Mouse (Mus musculus) spleen, postnatal 36 days (tissue): ENCODE measurements around the gene Gsg1l.
A peak's percentile ranks its signal among the peaks of the same experiment; 100 is the strongest.

Experiments used
- DNase-seq, 2 experiments: peaks; one replicate each; pipeline ENCODE4 v3.0.0; 2022; ENCODE audit warnings: low spot score in 2 of 2, mixed read lengths in 1 of 2

The Gsg1l gene

DNA sequence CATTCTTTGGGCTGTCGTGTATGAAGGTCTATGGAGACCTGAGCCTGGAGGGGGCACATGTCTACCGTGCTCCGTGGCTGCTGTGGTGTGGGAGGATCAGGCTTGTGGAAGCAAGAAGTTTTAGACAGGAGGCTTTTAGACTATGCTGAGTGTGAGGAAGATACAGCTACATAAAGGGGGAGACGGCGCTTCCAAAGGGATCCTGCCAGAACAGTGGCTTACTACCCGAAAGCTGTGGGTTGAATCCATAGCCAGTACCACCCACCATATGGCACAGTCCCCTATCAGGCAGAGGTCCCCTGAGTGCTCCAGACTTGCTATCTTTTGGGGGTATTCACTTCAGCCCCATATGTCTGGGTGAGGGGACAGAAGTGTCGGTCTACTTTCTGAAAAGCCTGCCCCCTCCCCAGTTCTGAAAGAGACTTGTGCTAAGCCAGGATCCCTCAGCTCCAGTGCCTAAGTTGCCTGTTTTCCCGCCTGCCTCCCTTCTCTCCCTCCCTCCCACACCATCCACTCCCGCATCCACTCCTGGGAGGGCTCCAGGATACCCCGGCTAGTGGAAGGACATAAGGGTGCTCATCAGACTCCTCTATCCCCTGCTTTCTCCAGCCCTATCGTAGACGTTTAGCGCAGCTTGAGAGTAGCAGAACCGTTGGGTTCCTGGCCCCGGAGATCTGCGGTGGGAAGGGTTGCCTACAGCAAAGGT lies 1.1 kb downstream of the Gsg1l start:
- no peak for DNase-seq

DNA sequence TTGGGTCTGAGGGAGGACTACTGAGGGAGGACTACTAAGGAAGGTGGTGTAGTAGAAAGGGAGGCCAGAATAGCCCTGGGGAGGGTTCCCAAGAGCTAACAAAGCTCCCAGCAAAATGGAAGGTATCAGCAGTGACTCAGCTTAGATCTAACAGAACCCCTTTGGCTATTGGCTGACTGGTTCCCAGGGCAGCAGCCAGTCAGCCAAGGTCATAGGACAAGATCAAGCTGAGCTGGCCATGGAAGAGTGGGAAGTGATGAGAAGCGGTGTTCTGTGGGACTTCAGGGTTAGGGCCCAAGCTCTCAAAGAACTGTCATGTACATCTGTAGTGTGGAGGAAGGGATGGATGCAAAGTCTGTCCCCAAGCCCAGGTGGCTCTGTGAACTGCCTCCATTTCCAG lies 5.3 kb downstream of the Gsg1l start:
- DNase-seq, result no peak

DNA sequence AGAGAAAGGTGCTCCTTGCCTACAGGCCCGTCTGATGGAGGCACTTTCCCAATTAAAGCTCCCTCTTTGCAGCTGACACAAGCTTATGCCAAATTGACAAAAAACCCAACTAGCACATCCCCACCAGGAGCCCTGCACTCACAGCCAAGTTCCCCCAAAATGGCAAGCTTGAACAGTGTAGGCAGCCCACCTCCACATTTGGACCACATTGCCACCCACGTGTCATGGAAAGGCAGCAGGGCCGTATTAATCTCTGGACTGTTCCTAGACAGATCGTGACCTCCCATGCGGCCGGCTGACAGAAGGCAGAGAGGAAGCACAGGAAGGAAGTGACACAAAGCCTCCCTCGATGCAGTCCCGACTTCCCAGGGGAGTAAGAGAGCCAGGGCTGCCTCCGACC lies 7.2 kb downstream of the Gsg1l start:
- DNase-seq, result no peak

DNA sequence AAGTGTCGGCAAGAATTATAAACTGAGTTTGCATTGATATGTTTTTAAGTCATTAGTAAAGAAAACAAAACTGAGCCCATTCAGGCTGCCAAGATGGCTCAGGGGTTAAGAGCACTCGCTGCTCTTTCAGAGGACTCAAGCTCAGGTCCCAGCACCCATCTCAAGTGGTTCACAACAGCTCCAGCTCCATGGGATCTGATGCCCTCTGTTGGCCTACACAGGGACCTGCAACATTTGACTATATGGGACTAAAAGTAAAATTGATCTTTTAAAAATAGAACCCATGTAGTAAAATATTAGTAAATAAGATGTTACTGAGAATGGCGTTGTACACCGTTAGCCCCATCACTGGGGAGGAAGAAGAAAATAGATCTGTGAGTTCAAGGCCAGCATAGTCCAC lies 11.9 kb downstream of the Gsg1l start:
- no peak for DNase-seq

DNA sequence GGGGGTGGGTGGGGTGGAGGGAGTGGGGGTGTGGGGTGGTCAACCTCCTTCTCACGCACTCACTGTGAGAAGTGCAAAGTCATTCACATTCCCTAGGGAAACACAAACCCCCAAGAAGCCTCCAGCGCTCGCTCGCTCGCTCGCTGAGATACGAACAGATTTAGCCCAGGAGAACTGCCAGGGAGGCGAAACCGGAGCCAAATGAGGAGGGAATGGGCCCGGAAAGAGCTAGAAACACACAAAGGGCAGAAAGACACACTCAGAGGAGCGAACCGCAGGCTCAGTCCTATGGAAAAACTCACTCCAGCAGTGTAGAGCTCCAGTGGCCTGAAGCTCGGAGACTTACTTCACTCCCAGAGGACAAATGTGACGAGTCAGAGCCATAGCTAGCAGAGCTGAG lies 15.4 kb downstream of the Gsg1l start:
- DNase-seq, result no peak

DNA sequence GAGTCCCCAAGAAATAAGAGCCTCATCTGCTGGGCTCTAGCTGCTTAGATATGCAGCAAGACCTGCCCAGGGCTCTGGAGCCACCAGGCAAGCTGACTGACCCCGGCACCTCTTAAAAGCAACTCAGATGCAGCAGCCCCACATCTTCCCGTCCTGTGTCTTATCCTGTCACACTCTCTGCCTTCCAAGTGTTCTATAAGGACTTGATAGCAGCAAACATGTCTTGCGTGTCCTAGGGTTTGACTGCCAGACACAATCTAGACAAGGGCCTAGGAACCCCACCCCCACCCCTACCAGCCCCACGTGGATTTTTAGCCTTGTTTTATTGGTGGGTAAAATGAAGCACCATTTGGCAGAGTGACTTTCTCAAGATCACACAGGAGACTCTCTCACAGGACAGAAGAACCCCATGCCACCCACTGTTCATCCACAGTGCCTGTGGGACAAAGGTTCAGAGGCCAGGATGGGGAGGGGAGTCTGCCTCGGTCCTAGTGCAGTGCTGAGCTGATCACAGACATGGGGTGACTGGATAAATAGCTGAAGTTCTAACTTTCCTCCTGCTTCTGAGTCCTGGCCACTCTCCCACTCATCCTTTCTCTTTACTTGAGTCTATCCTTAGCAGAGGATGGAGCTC lies 16.9 kb downstream of the Gsg1l start:
- DNase-seq, result no peak

DNA sequence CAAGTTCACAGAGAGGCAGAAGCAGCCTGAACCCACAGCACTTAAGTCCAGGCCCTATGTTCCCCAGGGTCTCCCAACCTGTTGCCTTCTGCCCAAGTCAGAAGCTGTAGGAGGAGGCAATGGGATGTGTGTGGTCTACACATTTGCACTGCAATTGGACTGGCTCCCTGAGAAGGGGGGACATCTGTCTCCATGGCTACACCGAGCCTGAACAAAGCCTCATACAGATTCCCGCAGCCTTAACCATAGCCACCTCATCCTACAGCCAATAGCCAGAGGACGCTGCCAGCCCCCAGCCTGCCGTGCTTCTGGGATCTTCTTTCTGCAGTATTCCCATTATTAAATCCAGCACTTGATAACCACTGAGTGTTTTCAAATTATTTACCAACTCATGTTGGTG lies 20.0 kb downstream of the Gsg1l start:
- DNase-seq, result no peak

DNA sequence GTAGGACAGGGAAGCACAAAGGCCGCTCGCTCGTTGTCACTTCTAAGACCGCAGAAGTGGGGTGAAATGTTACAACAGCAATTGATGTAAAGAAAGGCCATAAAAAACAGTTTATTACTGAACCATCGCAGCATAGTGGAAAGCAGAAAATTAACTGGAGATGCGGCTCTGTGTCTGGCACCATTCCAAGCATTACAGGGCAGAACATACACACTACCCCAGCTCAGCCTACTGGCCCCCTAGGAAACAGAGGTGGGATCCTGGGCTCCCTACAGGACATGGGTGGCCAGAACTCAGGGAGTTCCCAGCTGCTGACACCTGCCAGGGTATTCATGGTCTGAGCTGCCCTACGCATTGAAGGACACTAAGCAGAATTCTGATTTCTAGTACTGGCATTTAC lies 23.3 kb downstream of the Gsg1l start:
- no peak for DNase-seq

DNA sequence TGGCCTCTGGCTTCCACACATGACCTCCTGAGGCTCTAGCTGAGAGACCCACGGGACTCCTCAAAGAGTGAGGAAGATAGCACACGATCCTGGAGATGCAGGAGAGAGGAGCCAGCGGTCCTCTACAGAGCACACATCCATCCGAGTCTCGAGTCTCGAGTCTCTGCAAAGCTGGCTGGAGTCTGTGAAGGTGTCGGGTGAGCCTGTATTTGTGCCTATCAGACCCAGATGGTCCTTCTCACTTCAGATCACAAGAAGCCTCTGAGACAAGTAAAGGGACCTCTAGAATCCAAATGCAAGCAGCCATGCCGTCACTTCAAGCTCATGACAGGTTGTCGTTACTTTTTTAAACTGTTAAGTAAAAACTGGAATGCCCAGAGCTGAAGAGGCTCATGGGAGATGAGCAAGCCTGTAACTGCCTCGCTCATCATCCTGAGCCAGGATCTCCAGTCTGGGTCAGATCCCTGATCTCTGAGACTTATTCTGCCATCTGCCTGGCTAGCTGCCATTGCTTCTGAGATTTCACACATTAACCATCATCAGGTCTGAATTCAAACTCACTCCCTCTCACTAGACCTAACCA lies 24.8 kb downstream of the Gsg1l start:
- no peak for DNase-seq

DNA sequence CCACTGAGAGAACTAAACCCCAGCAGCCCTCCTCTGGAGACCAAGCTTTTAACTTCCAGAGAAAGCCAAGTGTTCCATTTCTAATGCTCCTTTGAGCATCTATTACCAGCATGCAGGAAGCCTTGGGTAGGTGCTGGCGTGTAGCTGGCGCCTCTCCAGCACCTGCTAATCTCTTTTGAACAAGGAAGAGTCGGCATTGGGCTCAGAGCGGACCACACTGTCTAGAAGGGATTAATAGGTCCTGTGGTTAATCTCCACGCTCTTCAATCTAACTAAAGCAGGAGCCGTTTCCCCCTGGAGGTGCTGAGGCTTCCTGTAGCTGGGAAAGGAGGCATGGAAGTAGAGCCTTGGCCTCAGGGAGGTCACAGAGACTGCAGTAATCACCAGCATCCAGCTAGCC lies 27.6 kb downstream of the Gsg1l start:
- no peak for DNase-seq

DNA sequence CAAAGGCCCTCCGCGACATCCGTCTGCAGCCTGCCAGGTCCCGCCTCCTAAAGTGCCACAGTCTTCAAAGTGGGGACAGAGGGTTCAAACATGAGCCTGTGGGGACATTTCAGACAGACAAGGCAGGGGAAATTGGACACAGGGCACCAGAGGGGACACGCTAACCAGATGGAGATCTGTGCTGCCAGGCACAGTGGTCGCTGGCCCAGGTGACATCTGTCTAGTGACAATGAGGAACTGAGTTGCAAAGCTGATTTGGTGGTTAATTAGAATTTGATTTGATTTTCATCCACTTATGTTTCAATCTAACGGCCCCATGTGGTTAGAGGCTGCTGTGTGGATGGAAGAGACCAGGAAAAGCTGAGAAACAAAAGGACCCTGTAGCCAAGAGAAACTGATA lies 28.6 kb downstream of the Gsg1l start:
- no peak for DNase-seq

DNA sequence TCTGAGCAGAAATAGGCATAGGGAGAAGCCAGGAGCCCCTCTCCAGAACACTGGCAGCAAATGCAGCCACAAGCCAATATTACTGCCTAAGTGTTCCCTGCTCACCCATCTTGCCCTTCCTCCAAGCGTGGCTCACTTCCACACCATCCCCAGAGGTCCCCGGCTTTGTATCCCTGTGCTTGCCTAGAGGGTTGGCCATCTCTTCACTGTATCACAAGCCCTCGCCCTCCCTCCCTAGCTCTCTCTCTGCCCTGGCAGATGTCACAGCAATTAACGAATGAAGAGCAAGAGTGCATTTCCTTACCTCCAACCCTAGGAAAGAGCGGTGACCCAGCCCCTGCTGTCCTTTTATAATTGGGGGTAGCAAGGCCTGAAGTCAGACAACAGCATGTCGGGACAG lies 30.3 kb downstream of the Gsg1l start:
- no peak for DNase-seq

DNA sequence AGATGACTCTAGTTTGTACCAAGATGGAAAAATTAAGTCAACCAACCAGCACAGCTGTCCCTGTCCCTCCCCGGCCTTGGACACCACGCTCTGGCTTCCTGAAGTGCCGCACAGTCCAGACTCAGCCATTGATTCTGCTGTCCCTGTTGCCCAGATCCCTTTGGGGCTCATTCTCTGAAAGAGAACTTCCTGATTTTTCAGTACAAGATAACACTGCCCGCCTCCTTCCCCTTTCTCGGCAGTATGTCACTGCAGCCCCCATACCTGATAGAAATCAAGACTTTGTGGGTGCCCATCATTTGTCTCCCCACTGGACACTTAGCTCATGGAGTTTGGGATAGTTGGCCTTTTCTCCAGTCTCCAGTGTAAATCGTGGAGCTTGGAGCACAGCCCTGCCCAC lies 37.1 kb downstream of the Gsg1l start:
- no peak for DNase-seq

DNA sequence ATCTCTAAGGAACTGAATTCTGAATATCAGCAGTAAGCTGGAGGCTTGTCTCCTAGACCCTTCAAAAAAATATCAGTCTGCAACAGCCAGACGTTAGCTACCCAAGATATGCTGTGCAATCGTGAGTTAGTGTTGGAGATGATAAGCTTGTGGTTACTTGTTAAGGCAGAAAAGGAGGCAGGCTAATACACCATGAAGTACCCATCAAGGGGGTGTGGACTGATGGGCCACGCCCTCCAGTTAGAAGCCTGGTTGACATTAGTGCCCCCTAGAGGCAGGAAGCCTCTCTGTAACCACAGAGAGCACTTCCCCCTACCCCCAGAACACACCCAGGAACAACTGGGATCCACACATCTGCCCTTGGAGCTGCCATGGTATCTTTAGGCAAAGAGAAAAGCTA lies 39.9 kb downstream of the Gsg1l start:
- peak; percentile 44 to 57 for DNase-seq

DNA sequence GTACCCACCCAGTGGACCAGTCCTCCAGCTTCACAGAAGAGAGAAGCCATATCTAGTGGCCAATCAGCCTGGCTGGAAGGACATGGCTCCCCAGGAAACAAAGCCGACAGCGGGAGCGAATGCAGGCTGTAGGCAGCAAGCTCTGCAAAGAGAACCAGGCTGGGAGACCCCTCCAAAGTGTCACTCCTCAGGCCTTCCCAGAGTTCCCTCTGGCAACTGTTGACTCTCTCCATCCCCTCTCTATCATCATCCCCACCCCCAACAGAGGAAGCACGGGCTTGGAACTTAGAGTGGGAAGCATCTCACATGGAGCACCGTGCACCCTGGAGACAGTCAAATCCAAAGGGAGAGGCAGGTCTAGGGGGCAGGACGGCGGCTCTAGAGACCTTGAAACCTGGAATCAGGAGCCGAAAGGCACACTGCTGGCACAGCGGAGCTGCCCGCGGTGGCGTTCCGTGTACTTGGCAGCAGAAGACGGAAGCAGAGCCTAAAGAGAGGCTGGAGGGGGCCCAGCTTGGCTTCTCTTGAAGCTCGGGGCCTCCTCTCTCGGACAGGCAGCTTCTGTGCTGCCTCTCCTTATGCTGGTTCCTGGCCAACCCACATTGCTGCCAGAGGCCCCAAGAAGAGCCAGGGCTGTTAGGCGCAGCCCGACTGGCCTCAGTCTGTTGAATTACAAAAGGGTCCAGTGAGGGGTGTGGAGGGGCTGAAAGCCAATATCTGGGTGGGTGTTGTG lies 41.3 kb downstream of the Gsg1l start:
- no peak for DNase-seq

DNA sequence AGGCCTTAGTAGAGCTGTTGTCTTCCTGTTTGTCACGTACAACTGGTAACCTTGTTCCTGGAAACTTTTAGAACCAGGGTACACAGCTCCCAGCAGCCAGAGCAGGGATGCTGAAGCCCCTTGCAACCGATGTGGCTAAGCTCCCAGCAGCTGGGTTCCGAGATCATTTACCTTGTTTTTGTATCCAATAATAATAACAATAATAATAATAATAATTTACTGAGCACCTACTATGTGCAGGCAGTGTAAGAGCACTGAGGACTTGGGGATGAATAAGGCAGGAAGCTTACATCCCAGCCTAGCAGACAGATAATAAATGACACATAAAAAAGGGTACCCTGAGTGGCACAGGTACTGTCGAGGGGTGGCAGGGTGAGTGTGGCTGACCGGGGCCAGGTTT lies 42.4 kb downstream of the Gsg1l start:
- no peak for DNase-seq

DNA sequence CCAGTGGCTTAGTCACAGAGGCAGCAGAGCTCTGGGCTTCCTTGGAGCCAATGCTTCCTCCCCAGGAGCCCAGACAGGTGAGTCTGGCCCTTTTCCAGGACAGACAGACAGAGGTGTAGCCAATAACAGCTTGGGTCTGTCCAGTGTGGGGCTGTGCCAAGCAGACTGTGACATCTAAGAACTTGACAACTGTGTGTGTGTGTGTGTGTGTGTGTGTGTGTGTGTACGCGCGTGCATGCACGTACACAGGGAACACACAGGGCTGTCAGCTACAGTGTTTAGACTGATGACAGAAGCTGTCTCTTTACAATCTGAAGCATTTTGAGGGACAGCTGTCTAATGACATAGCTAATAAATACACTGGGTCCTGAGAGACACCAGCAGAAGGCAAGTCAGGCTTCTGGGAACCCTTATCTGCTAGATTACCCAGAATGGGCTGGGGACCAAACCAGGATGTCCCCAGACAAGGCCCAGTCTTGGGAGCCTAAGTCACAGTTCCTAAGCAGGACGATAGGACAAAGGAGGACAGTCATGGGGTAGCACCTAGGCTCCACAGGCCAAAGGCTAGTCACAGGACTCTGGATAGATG lies 42.9 kb downstream of the Gsg1l start:
- no peak for DNase-seq

DNA sequence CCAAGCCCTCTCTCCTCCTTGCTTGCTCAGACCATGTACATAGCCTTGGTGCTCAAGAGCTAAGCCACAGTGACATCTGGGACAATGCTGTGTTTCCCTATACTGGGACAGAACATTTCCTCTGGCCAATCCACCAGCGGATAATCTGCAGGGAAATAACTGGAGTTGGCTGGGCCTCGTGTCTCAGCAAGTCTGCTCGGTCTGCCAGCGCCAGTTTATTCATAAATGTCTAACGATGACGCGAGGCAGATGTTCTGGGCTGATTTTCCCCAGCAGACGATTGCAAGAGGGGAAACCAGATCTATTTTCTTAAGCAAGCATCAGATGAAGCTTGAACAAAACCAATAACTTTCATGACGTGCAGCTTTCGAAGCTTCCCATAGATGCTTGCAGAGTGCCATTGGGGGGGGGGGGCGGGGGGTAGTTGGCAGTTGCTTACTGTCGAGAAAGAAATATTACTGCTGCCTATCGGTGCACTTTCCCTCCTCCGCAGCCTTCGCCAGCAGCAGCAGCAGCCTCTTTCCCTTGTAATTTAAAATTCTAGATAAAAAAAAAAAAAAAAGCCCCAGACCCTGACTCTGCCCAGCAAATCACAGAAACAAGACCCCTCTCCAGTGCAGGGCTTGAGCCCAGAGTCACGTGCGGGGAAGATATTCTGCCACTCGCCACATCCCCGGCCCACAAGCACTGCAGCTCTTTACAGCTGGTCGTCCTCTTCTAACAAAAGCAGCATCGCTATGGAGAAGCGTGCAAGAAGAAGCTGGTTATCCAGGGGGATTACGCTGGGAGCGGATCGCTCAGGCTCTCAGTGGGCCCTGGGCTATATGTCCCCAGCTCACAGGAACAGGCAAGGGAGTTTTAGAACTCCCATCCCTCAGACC lies 43.6 kb downstream of the Gsg1l start:
- no peak for DNase-seq

DNA sequence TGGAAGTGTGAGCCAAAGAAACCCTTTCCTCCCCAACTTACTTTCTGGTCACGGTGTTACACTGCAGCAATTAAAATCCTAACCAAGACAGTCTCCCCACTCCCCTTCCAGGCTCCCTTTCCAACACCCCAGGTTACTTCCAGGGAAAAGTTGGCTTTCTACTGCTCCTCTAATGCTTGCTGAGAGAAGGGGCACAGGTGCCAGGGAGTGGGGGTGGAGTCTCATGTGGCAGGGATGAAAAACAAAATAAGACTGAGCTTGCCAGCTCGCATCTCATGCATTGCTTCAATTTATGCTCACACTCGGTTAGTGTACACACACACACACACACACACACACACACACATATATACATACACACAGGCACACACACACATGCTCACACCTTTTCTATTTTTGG lies 46.9 kb downstream of the Gsg1l start:
- DNase-seq, result no peak

DNA sequence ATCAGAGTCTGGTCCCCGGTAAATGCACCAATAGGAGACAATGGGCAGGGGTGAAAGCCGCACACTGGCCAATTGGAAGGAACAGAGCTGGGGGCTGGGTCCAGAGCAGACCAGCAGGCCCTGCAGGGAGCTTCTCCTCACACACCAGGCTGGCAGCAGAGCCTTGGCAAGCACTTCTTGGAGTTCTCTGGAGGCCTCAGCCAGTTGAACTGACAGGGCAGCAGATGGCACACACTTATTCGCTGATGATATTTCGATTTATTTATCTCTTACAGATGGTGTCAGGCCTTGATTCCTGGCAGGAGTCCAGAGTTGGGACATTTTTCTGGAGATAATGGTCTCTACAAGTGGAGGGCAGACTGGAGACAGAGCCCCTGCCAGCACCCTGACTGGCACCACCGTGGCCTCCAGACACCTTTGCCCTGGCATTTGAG lies 49.4 kb downstream of the Gsg1l start:
- DNase-seq, result no peak

DNA sequence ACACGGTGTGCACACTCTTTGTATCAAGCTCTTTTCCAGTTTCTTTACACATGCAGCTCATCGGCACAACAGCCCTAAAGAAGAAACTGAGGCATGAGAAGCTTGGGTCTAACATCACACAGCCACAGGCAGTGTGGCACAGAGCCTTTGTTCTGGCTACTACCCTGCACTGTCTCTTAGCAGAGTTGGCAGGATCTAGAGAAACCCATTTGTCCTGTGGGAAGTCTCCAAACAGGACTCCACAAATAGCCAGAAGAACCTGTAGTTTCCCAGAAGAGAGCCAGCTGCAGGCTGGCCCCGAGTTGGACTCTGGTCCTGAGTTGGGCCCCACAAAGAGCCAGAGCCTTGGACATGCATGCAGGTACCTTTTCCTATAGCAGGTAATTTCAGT lies 49.9 kb downstream of the Gsg1l start:
- DNase-seq, result no peak
